Mouse (Mus musculus): ENCODE results near the gene Celf5.
A peak's percentile ranks its signal among the peaks of the same experiment; 100 is the strongest.

Celf5 gene

DNA sequence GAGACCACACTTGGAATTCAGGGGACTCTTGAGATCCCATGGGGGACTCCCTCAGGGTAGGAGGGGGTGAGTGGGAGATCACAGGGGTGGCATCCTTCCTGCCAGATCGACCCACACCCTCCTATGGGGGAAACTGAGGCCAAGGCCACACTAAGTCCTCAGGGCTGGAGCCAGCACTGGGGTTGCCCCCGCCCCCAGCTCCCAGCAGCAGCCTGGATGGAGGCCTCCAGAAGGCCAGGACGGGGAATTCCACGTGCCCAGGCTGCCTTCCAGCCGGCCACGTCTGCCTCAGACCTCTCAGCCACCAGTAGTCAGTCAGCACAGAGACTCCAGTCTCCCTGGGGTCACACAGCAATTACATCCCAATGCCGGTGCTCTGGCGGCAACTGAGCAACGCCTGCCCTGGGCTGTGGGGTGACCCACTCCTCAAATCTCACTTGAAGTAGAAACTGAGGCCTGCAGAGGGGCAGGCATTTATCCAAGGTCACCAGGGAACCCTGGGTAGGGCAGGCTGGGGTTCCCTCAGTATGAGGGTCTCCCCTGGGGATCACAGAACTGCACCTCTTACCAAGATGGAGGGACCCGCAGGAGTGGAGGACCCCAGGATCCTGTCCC is 57.2 kb downstream of the Celf5 start:
- DNase-seq: peak; percentile 65

DNA sequence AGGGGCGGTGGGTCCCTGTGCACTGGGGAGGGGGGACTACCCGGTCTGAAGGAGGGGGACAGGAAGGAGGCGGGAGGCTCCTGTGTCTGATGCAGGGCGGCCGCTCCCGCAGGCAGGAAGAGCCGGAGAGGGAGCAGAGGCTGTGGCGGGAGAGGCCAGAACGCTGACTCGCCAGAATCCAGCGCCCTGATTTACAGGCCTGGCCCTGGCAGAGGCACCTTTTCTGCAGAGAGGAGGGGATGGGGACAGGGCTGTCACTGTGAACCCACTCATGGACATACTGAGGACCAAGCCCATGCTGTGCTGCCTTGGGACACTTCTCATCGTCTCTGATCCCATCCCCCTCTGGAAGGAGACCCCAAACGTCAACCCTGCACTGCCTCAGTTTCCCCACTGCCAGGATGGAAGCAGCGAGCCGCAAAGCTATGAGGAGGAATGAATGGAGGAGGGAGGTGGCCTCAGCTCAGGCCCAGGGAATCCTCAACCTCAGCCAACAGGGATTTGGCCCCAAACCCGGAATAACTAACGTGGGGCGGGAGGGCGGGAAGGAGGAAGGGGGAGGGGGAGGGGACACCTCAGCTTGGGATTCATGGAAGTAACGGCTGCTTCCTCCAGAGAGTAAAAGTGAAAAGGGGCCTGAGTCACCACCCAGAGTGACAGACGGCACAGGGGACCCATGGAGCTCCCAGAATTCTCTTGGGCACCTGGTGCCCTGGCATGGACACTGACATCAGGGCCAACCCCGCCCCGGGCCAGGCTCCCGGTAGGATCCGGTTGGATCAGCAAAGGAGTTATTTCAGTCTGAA is 58.1 kb downstream of the Celf5 start:
- DNase-seq: peak; percentile 83

DNA sequence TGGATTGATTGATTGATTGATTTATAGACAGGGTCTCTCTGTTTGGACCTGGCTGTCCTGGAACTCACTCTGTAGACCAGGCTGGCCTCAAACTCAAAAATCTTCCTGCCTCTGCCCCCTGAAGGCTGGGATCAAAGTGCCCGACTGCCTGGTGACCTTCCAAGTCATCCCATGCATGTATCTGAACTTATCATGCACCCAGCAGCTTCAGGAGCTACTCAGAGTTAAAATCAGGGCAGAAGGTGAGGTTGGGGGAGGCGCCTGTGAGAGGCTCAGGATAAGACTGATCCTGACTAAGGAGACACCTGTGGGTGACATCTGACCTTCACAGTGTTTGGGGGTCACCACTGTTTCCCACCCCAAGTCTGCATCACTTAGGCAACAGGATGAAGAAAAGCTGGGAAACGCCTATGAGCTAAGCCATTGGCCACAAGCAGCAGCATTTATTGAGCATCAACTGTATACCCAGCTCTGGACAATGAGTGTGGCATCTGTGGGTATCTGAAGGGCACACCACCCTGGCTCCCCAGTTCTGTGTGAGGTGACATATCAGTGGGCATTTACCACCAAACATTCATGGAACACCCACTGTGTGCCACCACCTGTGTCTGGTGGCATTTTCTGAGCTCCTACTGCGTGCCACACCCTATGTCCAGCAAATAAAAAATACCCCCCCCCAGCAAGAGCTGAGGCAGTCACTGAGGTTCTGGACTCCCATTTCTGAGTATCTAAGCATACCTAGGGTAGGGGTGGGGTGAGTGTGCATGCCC is 58.8 kb downstream of the Celf5 start:
- peak; percentile 20 for DNase-seq

- DNase-seq: peak; percentile 10
Measured at GRCm38 (mm10) chr10:81422661-81423217, 59.8 kb downstream of the Celf5 start.

- DNase-seq: peak; percentile 13
Measured at GRCm38 (mm10) chr10:81422191-81422590, 60.3 kb downstream of the Celf5 start.

DNA sequence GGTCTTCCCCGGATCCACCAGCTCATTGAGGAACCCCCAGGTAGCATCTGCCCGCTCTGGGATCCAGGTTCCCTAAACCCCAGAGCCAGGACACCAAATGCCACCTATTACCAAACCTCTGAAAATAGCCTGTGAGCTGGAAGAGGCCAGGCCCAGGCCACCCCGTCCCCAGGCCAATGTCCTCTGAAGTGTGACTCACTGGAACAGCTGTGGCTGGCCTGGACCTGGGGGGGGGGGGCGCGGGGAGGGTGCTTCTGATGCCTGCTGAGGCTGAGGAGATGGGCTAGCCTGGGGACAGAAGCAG is 60.8 kb downstream of the Celf5 start:
- DNase-seq: peak; percentile 11

DNA sequence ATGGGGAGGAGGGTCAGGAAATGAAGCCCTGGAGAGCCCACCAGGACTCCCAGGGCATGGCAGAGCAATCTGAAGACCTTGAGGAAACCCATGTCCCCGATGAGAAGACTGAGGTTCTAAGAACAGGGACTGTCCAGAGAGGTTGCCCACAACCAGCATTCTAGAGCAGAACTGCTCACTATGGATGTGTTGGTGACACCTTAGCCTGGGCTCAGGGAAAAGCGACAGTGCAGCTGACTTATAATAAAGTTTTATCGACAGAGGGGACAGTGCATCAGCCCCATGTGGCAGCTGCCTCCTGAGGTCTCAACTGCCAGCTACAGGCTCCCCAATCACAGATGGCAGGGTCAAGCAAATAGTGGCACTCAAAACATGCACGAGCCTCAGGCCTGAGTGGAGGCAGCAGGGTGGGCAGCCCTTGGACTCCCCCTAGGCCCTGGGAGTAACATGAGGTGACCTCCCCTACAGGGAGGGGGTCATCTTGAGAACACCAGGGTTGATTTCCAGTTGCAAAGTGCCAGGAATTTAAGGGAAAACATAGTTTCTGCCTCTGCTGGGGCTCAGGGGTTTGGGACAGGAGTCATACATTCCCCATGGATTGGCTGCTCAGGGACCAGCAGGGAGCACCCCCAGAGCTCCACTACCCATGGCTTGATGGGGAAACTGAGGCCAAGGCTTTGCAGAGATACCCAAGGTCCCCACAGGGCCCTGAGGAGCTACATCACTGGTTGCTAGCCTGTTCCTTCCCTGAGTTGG is 61.3 kb downstream of the Celf5 start:
- DNase-seq: no peak

DNA sequence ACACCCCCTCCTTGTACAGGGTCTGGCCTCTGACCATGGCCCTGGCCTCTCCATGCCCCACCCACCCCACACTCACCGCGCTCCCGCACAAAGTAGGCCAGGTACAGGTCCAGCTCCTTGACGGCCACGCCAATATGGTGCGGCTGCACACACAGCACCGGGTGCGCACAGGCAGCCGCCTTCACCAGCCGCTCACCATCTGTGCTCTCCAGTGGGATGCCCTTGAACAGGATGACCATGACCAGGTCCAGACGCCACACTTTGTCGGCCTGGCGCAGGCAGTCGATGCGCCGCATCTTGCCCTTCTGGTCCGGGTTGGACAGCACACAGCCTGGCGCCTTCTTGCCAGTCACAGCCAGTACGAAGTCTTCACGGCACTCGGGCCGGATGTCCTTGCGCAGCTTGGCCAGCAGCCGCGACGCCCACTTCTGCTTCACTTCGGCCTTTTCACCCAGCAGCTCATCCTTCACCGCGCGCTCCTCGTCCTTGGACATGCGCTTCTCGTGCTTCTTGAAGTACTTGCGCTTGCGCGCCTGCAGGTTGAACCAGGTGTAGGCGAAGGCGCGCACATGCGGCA is 62.2 kb downstream of the Celf5 start:
- DNase-seq: peak; percentile 44

DNA sequence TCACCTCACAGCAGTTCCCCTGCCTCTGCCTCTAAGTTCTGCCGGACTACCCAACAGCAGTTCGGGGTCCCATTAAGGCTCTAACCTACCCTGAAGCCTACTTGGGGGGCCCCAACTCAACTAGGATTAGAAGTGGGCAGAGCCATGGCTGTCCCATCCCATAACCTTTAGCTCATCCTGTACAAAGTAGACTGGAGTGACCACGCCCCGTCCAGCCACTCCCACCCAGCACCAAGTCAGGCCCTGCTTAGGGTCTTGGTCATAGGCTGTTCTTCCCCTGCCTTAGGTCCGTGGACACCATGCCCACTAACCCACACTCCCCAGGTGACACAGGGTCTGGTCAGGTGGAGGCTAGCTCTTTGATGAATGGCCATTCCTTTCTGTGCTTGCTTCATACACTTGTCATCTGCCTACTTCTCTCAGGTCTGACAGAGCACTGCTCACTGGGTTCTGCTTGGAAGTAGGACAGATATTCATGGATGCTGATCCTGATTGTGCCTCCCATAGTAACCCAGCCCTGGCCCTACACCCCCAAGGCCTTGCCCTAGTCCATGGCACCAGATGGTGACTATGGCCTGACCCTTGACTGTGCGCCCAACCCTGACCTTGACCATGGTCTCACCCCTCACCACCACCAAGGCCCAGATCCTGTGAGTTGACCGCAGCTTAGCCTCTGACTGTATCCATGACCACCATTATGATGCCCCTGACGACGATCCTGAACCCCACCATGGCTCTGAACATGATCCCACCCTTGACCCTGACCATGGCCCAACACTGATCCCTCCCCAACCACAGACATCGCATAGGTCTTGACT is 63.2 kb downstream of the Celf5 start:
- DNase-seq: peak; percentile 14

- DNase-seq: peak; percentile 34
Measured at GRCm38 (mm10) chr10:81418216-81419070, 64.1 kb downstream of the Celf5 start.

- DNase-seq: no peak
Measured at GRCm38 (mm10) chr10:81417227-81418215, 65.0 kb downstream of the Celf5 start.

- DNase-seq: peak; percentile 89
Measured at GRCm38 (mm10) chr10:81416581-81417226, 65.8 kb downstream of the Celf5 start.

DNA sequence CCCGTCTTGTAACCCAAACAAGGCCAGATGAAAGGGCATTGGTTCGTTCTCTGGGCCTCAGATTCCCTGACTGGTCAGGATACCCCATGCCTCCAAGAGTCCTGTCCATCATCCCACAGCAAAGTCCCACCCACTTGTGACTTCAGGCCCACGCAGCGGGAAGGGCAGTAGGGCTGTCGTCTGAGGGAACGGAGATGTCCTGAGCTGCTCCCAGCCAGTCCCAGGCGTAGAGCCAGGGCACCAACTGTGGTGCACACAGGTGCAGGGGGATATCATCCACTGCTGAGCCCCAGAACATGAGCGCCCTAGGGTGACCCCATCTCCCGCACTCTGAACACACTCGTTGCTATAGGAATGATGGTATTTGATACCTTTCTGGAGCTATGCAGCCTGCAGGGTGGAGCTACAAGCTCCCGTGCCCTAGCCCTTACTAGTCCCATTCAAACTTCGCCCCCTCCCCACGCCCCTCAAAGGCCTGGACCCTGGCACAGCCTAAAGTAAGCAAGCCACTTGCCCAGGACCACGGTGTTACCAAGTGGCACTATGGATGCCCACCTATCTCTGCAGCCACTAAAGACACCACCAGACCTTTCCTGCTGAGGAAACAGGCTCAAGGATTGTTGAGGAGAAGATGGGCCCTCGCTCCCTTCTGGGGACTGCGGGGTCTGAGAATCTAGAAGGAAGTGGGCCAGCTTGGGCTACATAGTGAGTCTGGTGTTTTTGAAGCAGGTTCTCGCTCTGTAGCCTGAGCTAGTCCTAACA is 66.8 kb downstream of the Celf5 start:
- DNase-seq: peak; percentile 56

DNA sequence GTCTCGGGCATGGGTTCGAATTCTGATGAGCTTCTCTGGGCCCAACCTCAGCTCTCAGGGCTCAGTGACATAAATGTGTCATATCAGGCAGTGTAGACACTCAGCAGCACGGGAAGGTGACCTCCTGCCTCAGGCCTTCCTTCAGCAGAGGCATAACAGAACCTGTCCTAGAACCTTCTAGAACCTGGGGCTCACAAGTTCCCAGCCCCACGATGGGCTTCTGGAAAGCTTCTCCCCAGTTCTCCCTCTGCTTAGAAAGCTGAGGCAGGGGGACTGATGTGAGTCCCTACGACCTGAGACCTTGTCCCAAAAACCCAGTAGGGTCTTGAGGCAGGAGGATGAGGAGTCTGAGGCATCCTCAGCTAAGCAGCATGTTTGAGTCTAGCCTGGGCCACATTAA is 67.4 kb downstream of the Celf5 start:
- DNase-seq: no peak

- peak; percentile 78 for DNase-seq
Measured at GRCm38 (mm10) chr10:81414682-81415081, 67.8 kb downstream of the Celf5 start.

DNA sequence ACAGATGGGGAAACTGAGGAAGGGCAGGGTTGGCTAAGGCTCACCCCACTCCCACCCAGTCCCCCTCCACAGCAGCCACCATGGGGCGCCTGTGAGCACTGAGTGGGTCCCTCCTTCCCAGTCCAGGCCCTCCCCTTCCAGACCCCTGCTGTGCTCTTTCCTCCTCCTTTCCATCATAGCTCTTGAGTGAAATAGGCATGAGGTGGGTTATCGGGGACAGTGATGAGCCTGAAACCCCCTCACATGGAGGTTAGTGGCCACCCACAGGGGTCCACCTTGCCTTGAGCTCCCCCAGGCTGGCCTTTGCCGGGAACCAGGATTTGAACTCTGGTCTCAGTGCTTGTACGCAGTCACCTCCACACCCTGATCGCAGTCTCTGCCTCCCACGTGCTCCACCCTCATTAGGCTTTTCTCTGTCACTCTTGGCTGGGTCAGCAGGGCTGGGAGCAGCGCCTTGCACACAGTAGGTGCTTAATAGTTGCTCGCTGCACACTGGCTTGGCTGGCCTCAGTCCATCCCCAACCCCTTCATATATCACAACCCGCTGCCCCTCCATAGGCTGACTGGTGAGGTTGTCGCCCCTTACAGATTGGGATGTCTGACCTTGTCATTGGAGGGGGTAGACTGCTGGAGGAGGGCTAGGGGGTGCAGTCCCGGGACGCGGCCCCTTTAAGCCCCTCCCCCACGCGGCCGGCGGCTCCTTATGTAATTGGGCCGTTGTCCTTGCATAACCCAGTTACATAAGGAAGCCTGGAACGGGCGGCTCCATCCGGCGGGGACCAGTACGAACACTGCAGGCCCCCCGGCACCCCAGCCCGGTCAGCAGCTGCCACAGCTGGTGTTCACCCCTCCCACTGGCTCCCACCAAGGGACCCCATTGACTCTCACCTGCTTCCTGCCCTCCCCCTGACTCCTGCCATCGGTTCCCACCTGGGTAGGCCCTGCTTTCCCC is 68.9 kb downstream of the Celf5 start:
- peak; percentile 96 for DNase-seq
